19 mouse cellular contexts compared by ENCODE assay signal in the genomic region with DNA sequence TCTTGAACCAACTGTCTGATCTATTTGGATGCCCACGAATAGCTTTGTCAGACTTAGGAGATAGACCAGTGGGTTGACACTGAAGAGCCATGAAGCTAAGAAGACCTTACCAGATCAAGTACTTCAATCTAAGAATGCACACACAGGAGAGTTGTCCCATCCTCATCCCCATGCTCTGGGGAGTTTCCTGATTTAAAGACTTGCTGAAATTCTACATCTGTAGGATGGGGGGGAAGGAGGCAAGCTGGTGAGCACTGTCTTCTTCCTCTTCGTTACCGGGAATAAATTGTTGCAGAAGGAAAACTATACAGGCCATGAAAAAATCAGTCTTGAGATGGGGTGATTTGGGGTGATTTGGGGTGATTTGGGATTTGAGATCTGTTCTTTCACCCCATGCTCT. TPM values are rescaled to one million over a fixed set of nuclear protein-coding genes. Genes with fewer than 3 reads are reported as not detected.
"Had no signal": no experiment of that assay in that cellular context is flagged by ENCODE, and none has a peak within 500 bp of the region (broad histone marks: within the 10 kb centered on the region; RNA-seq: fewer than 3 reads in every experiment).

No protein-coding gene starts in this region.

- H3K4me3 ChIP-seq: liver, embryonic 13.5 days; liver, embryonic 15.5 days; lung, embryonic 15.5 days; megakaryocyte, embryonic 14.5 days; midbrain, embryonic 13.5 days; midbrain, embryonic 15.5 days; neural tube, embryonic 13.5 days; stomach, embryonic 15.5 days had no signal

- H3K9ac ChIP-seq: liver, embryonic 13.5 days; liver, embryonic 15.5 days; liver, postnatal 0 days; lung, embryonic 15.5 days; midbrain, embryonic 13.5 days; midbrain, embryonic 15.5 days; neural tube, embryonic 13.5 days; stomach, embryonic 15.5 days had no signal

- H3K27ac ChIP-seq: liver, embryonic 13.5 days; liver, embryonic 15.5 days; lung, embryonic 15.5 days; macrophage; midbrain, embryonic 15.5 days; stomach, embryonic 15.5 days; stomach, postnatal 0 days had no signal

- H3K9me3 ChIP-seq: liver, embryonic 13.5 days; liver, embryonic 15.5 days; lung, embryonic 15.5 days; midbrain, embryonic 13.5 days; midbrain, embryonic 15.5 days; neural tube, embryonic 13.5 days; stomach, embryonic 15.5 days had no signal

- H3K4me2 ChIP-seq: liver, embryonic 13.5 days; liver, embryonic 15.5 days; lung, embryonic 15.5 days; midbrain, embryonic 13.5 days; midbrain, embryonic 15.5 days; neural tube, embryonic 13.5 days; stomach, embryonic 15.5 days had no signal

- DNase-seq: liver, embryonic 13.5 days; liver, postnatal 0 days; lung, adult 2 months; lung, postnatal 14 days; lung, postnatal 36 days; right cerebral cortex, postnatal 14 days; thymus, adult 2 months; thymus, postnatal 25 days; thymus, postnatal 4 days had no signal

- H3K36me3 ChIP-seq: liver, embryonic 13.5 days; liver, embryonic 15.5 days; lung, embryonic 15.5 days; midbrain, embryonic 13.5 days; midbrain, embryonic 15.5 days; neural tube, embryonic 13.5 days; stomach, embryonic 15.5 days had no signal

- ATAC-seq: liver, postnatal 0 days; lung, postnatal 0 days; midbrain, embryonic 13.5 days; midbrain, embryonic 15.5 days had no signal

- H3K4me1 ChIP-seq: liver, embryonic 13.5 days; liver, embryonic 15.5 days; megakaryocyte, embryonic 14.5 days had no signal

RNA-seq across cellular contexts. Expression of a gene that starts 30.5 kb away (rescaled TPM):
- polyA plus RNA-seq: liver, embryonic 13.5 days; liver, embryonic 15.5 days; liver, postnatal 0 days had no signal
